In the genomic region with DNA sequence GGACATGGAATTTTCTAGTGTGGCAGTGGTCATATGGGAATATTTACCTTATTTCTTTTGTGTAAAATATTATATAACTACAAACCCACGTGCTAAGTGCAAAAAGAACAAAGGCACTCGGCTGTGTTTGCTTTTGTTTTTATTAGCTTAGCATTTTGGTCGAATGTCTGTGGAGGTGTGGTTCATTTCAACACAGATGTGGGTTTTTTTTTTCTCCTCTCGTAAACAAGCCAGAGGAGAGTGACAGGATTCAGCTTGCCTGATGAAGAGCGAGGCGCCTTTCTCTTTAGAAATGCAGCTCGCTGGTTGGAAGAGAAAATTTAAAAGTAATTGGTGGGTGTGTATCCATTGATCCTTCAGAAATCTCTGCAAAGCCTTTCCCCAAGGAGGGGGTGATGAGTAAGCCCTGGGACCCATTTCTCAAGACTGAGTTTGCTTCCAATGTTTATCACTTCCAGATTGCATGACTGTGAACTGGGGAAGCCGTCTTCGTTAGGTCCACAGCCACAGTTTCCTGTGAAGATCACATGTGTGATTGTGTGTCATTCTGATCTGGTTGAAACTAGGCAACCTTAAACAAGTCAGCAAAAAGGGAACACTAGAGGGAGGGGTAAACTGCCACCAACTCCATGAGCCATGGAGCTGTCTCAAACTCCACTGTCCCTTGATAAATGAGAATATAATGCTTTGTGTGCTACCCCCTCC, we compare ENCODE assay signal across 9 mouse cellular contexts. TPM values are rescaled to one million over a fixed set of nuclear protein-coding genes. Genes with fewer than 3 reads are reported as not detected.
DNase-seq lines count a peak whose midpoint lies in the region; ATAC-seq and TF ChIP-seq lines count a peak whose summit lies in the region.
"Had no signal": no experiment of that assay in that cellular context is flagged by ENCODE, and none has a peak within 500 bp of the region (broad histone marks: within the 10 kb centered on the region; RNA-seq: fewer than 3 reads in every experiment).

No protein-coding gene starts in this region.

- intact Hi-C loops in gastrocnemius, adult 2 months (cut with DNase I): loop anchor here (5.0 kb wide), 1 partner anchor 47 kb away; no protein-coding TSS in a partner anchor
- intact Hi-C loops in gastrocnemius, postnatal 36 days (cut with DNase I): no loop called here

- peaks cover 19% of the 10 kb centered on the region for H3K4me1 ChIP-seq in hindbrain, embryonic 15.5 days (replicated peaks)

- H3K36me3 ChIP-seq in hindbrain, embryonic 15.5 days: no peaks in the 10 kb centered on the region

- no peak overlapping the region for H3K9ac ChIP-seq in hindbrain, embryonic 15.5 days

- no peaks in the 10 kb centered on the region for H3K27me3 ChIP-seq in hindbrain, embryonic 15.5 days

- peak overlapping the region; percentile 92 for H3K27ac ChIP-seq in gastrocnemius, adult 2 months
- H3K27ac ChIP-seq in hindbrain, embryonic 15.5 days (replicated peaks): no peak overlapping the region

- DNase-seq in gastrocnemius, adult 2 months: peak; percentile 45
- no peak for DNase-seq in gastrocnemius, postnatal 36 days
- peak; percentile 55 for DNase-seq in c-Kit-positive CD71-negative TER-119-negative erythroid progenitor cells, embryonic 14.5 days (ENCODE audit: low read depth)
- peak; percentile 35 for DNase-seq in lung, postnatal 14 days
- DNase-seq in thymus, postnatal 36 days: peak; percentile 48 to 52
- DNase-seq in cerebellum, postnatal 4 days (ENCODE audit: low spot score in 2 of 2): no peak

- 0 out of 2 replicates have a peak, but pooled peaks have one; percentile 7 for ATAC-seq in hindbrain, embryonic 15.5 days (ENCODE audit: low FRiP score, low read depth)
- no peak for ATAC-seq in erythroid progenitor cell, adult 5-6 weeks (replicated peaks; ENCODE audit: low FRiP score, poor library complexity, severe bottlenecking)

- H3K4me2 ChIP-seq in hindbrain, embryonic 15.5 days: peak overlapping the region; percentile 12

- no peaks in the 10 kb centered on the region for H3K9me3 ChIP-seq in hindbrain, embryonic 15.5 days

- WGBS in hindbrain, embryonic 15.5 days: 49% methylated on average over 9 of the region's 9 CpGs

- peak overlapping the region; percentile 76 for H3K4me3 ChIP-seq in gastrocnemius, adult 2 months
- no peak overlapping the region for H3K4me3 ChIP-seq in hindbrain, embryonic 15.5 days

- no peak for TF ChIP-seq CTCF in gastrocnemius, adult 2 months (IDR thresholded peaks at IDR 0.05)

RNA-seq across cellular contexts. Expression of a gene that starts 1.8 kb away (rescaled TPM):
- 10 to 100 TPM; 20.3 to 60.2 TPM for total RNA-seq in gastrocnemius, adult 2 months (2021)
- total RNA-seq in gastrocnemius, postnatal 36 days (2021): 10 to 100 TPM; 25.5 to 34.9 TPM
- 9.7 TPM in 2 replicates for polyA plus RNA-seq in hindbrain, embryonic 15.5 days (2015; fragmentation: Nextera tagmentation; extraction: Ambion mirVana)
- total RNA-seq in erythroid progenitor cell, adult 5-6 weeks (2015; ENCODE audit: low replicate concordance): 3.2 TPM in 1 of 2 replicates, not detected in the other
- total RNA-seq in erythroid progenitor cell, adult 5-6 weeks (2017; ENCODE audit: low replicate concordance): 0.77 and 2.0 TPM in 2 replicates
- total RNA-seq: MEL had no signal

RNA-seq across cellular contexts. Expression of a gene that starts 54.0 kb away (rescaled TPM):
- total RNA-seq in gastrocnemius, adult 2 months (2021): under 1 TPM in 1 of 2 experiments, not detected in 1; 0.17 TPM
- not detected for total RNA-seq in gastrocnemius, postnatal 36 days (2021)
- 0.12 TPM in 1 of 2 replicates, not detected in the other for polyA plus RNA-seq in hindbrain, embryonic 15.5 days (2015; fragmentation: Nextera tagmentation; extraction: Ambion mirVana)
- total RNA-seq in erythroid progenitor cell, adult 5-6 weeks (2015; ENCODE audit: low replicate concordance): 1.7 TPM in 1 of 2 replicates, not detected in the other
- not detected in 2 replicates for total RNA-seq in erythroid progenitor cell, adult 5-6 weeks (2017; ENCODE audit: low replicate concordance)
- total RNA-seq: MEL had no signal

Comparison
In these comparisons a context has a peak if more than half of its experiments do, and no peak if none do; other contexts are left out.
1. DNase-seq: peak in gastrocnemius, adult 2 months (single experiment), c-Kit-positive CD71-negative TER-119-negative erythroid progenitor cells, embryonic 14.5 days (single experiment), lung, postnatal 14 days (single experiment) and thymus, postnatal 36 days (2 of 2); none in gastrocnemius, postnatal 36 days (0 of 2) and cerebellum, postnatal 4 days (0 of 2).
2. RNA of a gene that starts 1.8 kb away (total RNA-seq): 20.3 to 60.2 TPM in gastrocnemius, adult 2 months and 25.5 to 34.9 TPM in gastrocnemius, postnatal 36 days; 0.77 to 3.2 TPM in erythroid progenitor cell, adult 5-6 weeks; every median in the first group is over 4 times any median in the second.